Comparison of ENCODE assay signal across 8 mouse cellular contexts in the genomic region with DNA sequence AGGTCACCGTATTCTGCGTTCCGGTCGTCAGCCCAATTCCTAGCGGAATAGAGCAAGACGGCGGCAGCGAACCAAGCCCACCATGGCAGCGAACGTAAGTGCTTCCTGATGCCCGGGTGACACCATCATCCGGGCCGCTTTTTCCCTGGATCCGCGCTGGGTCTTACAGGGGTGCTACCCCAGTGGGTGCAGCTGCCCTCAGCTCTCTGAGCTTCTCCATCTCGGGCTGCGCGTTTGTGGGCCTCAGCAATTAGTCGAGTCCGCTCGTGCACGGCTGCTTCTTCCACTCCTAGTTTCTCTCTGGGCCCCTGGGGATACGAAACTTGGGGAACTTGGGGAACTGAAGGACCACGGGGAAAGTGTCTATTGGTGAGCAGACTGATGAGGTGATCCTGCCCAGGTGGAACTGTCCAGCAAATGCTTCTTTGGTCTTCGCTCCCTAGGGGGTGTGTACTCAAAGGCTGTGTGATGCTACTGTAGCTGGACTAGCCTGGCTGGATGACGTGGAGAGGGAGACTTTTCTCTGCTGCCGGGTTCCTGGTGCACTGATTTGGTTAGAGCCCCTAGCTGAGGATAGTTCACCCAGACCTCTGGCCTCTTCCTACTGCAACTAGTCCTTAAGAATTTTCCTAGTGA. TPM values are rescaled to one million over a fixed set of nuclear protein-coding genes. Genes with fewer than 3 reads are reported as not detected.
A peak's percentile ranks its signal among the peaks of the same experiment; 100 is the strongest.
DNase-seq lines count a peak whose midpoint lies in the region; ATAC-seq and TF ChIP-seq lines count a peak whose summit lies in the region.

No protein-coding gene starts in this region.

- WGBS in heart, embryonic 15.5 days, result under 1% methylated on average over 27 of the region's 27 CpGs
- under 1% methylated on average over 27 of the region's 27 CpGs for WGBS in heart, postnatal 0 days

- peak overlapping the region; percentile 69 for H3K4me3 ChIP-seq in heart, embryonic 15.5 days
- H3K4me3 ChIP-seq in heart, postnatal 0 days (ENCODE audit: low read depth, low read length), result peak overlapping the region; percentile 76

- peak overlapping the region; percentile 82 for H3K4me2 ChIP-seq in heart, embryonic 15.5 days
- peak overlapping the region; percentile 83 for H3K4me2 ChIP-seq in heart, postnatal 0 days (ENCODE audit: low read depth, low read length)

- intact Hi-C loops in heart, postnatal 14 days (cut with DNase I), result no loop called here

- H3K27me3 ChIP-seq in heart, embryonic 15.5 days, result no peaks in the 10 kb centered on the region
- no peaks in the 10 kb centered on the region for H3K27me3 ChIP-seq in heart, postnatal 0 days (ENCODE audit: control insufficient read depth, insufficient read depth, low read length)

- H3K27ac ChIP-seq in heart, embryonic 15.5 days, result peak overlapping the region; percentile 70
- peak overlapping the region; percentile 52 for H3K27ac ChIP-seq in heart, postnatal 0 days (ENCODE audit: low read depth)

- no peak for TF ChIP-seq CTCF in heart, postnatal 0 days (IDR thresholded peaks at IDR 0.05; ENCODE audit: low read depth)

- H3K9me3 ChIP-seq in heart, embryonic 15.5 days (replicated peaks), result no peaks in the 10 kb centered on the region
- no peaks in the 10 kb centered on the region for H3K9me3 ChIP-seq in heart, postnatal 0 days (replicated peaks; ENCODE audit: control insufficient read depth, low read length)

- peak; percentile 11 for ATAC-seq in heart, embryonic 15.5 days (replicated peaks; ENCODE audit: insufficient number of reproducible peaks, insufficient read depth, low FRiP score, low read depth)
- ATAC-seq in heart, postnatal 0 days (ENCODE audit: insufficient read depth, low read depth), result peak; percentile 15

- H3K36me3 ChIP-seq in heart, embryonic 15.5 days, result peaks cover 20% of the 10 kb centered on the region; the same call in 1 of the 2 replicates
- H3K36me3 ChIP-seq in heart, postnatal 0 days (replicated peaks; ENCODE audit: control insufficient read depth, insufficient read depth, low read length), result peaks cover 18% of the 10 kb centered on the region

- peaks cover 23% of the 10 kb centered on the region for H3K4me1 ChIP-seq in heart, embryonic 15.5 days (replicated peaks)
- H3K4me1 ChIP-seq in heart, postnatal 0 days (ENCODE audit: control insufficient read depth, insufficient read depth), result peaks cover 15% of the 10 kb centered on the region

- TF ChIP-seq EP300 in heart, postnatal 0 days (IDR thresholded peaks at IDR 0.05; ENCODE audit: low read depth), result no peak

- H3K9ac ChIP-seq in heart, embryonic 15.5 days, result peak overlapping the region; percentile 74
- peak overlapping the region; percentile 66 for H3K9ac ChIP-seq in heart, postnatal 0 days (replicated peaks; ENCODE audit: low read depth, low read length)

- DNase-seq in heart, postnatal 14 days, result no peak
- DNase-seq in ZHBTc4 (ENCODE audit: low read depth, low spot score) (peak; percentile 49), MN1 (ENCODE audit: low spot score) (no peak)
- DNase-seq in heart, postnatal 0 days (ENCODE audit: low spot score), result no peak
- DNase-seq in lung, postnatal 14 days, result peak; percentile 17
- no peak for DNase-seq in thymus, postnatal 10 days (ENCODE audit: low spot score in 2 of 2)
- DNase-seq in layer of hippocampus, adult 9-10 months (ENCODE audit: low spot score), result no peak

RNA-seq across cellular contexts. Expression of a gene that starts 0.4 kb away (rescaled TPM):
- 24.8 and 33.4 TPM in 2 replicates for polyA plus RNA-seq in heart, embryonic 15.5 days (2015; fragmentation: Nextera tagmentation; extraction: Ambion mirVana)
- 10 to 100 TPM; 24.3 to 24.9 TPM for total RNA-seq in heart, postnatal 14 days (2021)
- 41.3 and 43.9 TPM in 2 replicates for total RNA-seq in heart, postnatal 0 days (2014; rRNA removed; ENCODE audit: low replicate concordance)
- polyA plus RNA-seq in heart, postnatal 0 days (2015; fragmentation: Nextera tagmentation; extraction: Ambion mirVana), result 16.9 and 18.8 TPM in 2 replicates

RNA-seq across cellular contexts. Expression of a gene that starts 0.6 kb away (rescaled TPM):
- polyA plus RNA-seq in heart, embryonic 15.5 days (2015; fragmentation: Nextera tagmentation; extraction: Ambion mirVana), result 29.0 and 31.0 TPM in 2 replicates
- 10 to 100 TPM; 12.9 to 15.1 TPM for total RNA-seq in heart, postnatal 14 days (2021)
- total RNA-seq in heart, postnatal 0 days (2014; rRNA removed; ENCODE audit: low replicate concordance), result 13.6 and 25.4 TPM in 2 replicates
- 28.0 and 30.9 TPM in 2 replicates for polyA plus RNA-seq in heart, postnatal 0 days (2015; fragmentation: Nextera tagmentation; extraction: Ambion mirVana)

RNA-seq across cellular contexts. Expression of a gene that starts 41.8 kb away (rescaled TPM):
- polyA plus RNA-seq in heart, embryonic 15.5 days (2015; fragmentation: Nextera tagmentation; extraction: Ambion mirVana), result 10.5 and 13.1 TPM in 2 replicates
- total RNA-seq in heart, postnatal 14 days (2021), result 10 to 100 TPM; 10.4 to 10.9 TPM
- total RNA-seq in heart, postnatal 0 days (2014; rRNA removed; ENCODE audit: low replicate concordance), result 5.7 and 7.7 TPM in 2 replicates
- 9.8 and 11.3 TPM in 2 replicates for polyA plus RNA-seq in heart, postnatal 0 days (2015; fragmentation: Nextera tagmentation; extraction: Ambion mirVana)

RNA-seq across cellular contexts. Expression of a gene that starts 41.8 kb away (rescaled TPM):
- 155 and 161 TPM in 2 replicates for polyA plus RNA-seq in heart, embryonic 15.5 days (2015; fragmentation: Nextera tagmentation; extraction: Ambion mirVana)
- total RNA-seq in heart, postnatal 14 days (2021), result 10 to 100 TPM; 47.8 to 58.0 TPM
- 32.1 and 42.8 TPM in 2 replicates for total RNA-seq in heart, postnatal 0 days (2014; rRNA removed; ENCODE audit: low replicate concordance)
- polyA plus RNA-seq in heart, postnatal 0 days (2015; fragmentation: Nextera tagmentation; extraction: Ambion mirVana), result 145 and 151 TPM in 2 replicates

Comparison
In these comparisons a context has a peak if more than half of its experiments do, and no peak if none do; other contexts are left out.
1. DNase-seq: peak in ZHBTc4 (single experiment) and lung, postnatal 14 days (single experiment); none in heart, postnatal 14 days (0 of 2), heart, postnatal 0 days (single experiment), thymus, postnatal 10 days (0 of 2), MN1 (single experiment) and layer of hippocampus, adult 9-10 months (single experiment).